Comparison of ENCODE assay signal across 27 mouse cellular contexts in the genomic region with DNA sequence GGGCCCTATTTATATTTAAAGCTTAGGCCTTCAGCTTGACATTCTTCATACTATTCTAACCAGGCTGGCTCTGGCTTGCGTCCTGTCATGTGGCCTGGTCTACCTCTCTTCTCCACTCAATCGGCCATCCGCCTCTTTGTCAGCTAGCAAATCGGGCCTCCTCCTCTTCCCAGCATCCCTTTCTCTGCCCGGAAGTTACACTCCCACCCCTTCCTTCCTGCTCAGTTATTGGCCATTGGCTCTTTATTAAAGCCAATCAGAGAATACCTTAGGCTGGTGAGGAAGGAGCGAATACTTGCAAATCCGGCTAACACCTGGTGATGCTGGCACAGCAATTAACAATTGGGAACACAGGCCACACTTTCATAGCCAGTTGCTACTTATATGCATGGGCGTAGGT. TPM values are rescaled to one million over a fixed set of nuclear protein-coding genes. Genes with fewer than 3 reads are reported as not detected.
A peak's percentile ranks its signal among the peaks of the same experiment; 100 is the strongest.
DNase-seq lines count a peak whose midpoint lies in the region; ATAC-seq lines count a peak whose summit lies in the region.
"Had no signal": no experiment of that assay in that cellular context is flagged by ENCODE, and none has a peak within 500 bp of the region (broad histone marks: within the 10 kb centered on the region; RNA-seq: fewer than 3 reads in every experiment).

No protein-coding gene starts in this region.

- H3K4me2 ChIP-seq in heart, embryonic 15.5 days, result no peak overlapping the region
- H3K4me2 ChIP-seq in neural tube, embryonic 15.5 days, result no peak overlapping the region
- H3K4me2 ChIP-seq: embryonic facial prominence, embryonic 13.5 days; embryonic facial prominence, embryonic 15.5 days; forebrain, embryonic 12.5 days had no signal

- ATAC-seq in heart, embryonic 15.5 days (replicated peaks; ENCODE audit: insufficient number of reproducible peaks, insufficient read depth, low FRiP score, low read depth), result no peak
- ATAC-seq in neural tube, embryonic 15.5 days (ENCODE audit: low FRiP score), result no peak
- ATAC-seq: CD4-positive, CD25-positive, alpha-beta regulatory T cell, adult 4 months; forebrain, embryonic 14.5 days; forebrain, embryonic 16.5 days had no signal

- WGBS in heart, embryonic 15.5 days, result 78% methylated on average over 8 of the region's 8 CpGs
- WGBS in neural tube, embryonic 15.5 days, result 93% methylated on average over 8 of the region's 8 CpGs

- H3K9me3 ChIP-seq in heart, embryonic 15.5 days (replicated peaks), result no peaks in the 10 kb centered on the region
- no peaks in the 10 kb centered on the region for H3K9me3 ChIP-seq in neural tube, embryonic 15.5 days (replicated peaks)
- H3K9me3 ChIP-seq: embryonic facial prominence, embryonic 13.5 days; embryonic facial prominence, embryonic 15.5 days; forebrain, embryonic 10.5 days; forebrain, embryonic 12.5 days had no signal

- H3K4me1 ChIP-seq in heart, embryonic 15.5 days (replicated peaks), result peaks cover 27% of the 10 kb centered on the region
- H3K4me1 ChIP-seq in neural tube, embryonic 15.5 days, result 0 out of 2 replicates have a peak, but pooled peaks cover 4% of the 10 kb centered on the region

- no peak overlapping the region for H3K4me3 ChIP-seq in heart, embryonic 15.5 days
- no peak overlapping the region for H3K4me3 ChIP-seq in neural tube, embryonic 15.5 days (replicated peaks)
- H3K4me3 ChIP-seq: embryonic facial prominence, embryonic 13.5 days; embryonic facial prominence, embryonic 15.5 days; erythroblast, embryonic 14.5 days; forebrain, embryonic 10.5 days; forebrain, embryonic 12.5 days had no signal

- no peak overlapping the region for H3K9ac ChIP-seq in heart, embryonic 15.5 days
- no peak overlapping the region for H3K9ac ChIP-seq in neural tube, embryonic 15.5 days (replicated peaks)
- H3K9ac ChIP-seq: embryonic facial prominence, embryonic 13.5 days; embryonic facial prominence, embryonic 15.5 days; forebrain, embryonic 12.5 days had no signal

- no peaks in the 10 kb centered on the region for H3K27me3 ChIP-seq in heart, embryonic 15.5 days
- H3K27me3 ChIP-seq in neural tube, embryonic 15.5 days (replicated peaks), result no peaks in the 10 kb centered on the region
- H3K27me3 ChIP-seq: embryonic facial prominence, embryonic 13.5 days; embryonic facial prominence, embryonic 15.5 days; forebrain, embryonic 12.5 days had no signal

- no peaks in the 10 kb centered on the region for H3K36me3 ChIP-seq in heart, embryonic 15.5 days
- no peaks in the 10 kb centered on the region for H3K36me3 ChIP-seq in neural tube, embryonic 15.5 days
- H3K36me3 ChIP-seq: embryonic facial prominence, embryonic 13.5 days; embryonic facial prominence, embryonic 15.5 days; forebrain, embryonic 10.5 days; forebrain, embryonic 12.5 days had no signal

- peak; percentile 80 for DNase-seq in heart, adult 11 months
- DNase-seq in heart, postnatal 10 days, result no peak
- DNase-seq in heart, adult 9 months (ENCODE audit: low spot score in 2 of 2), result no peak
- DNase-seq in ES-CJ7 (ENCODE audit: low read depth, low spot score) (peak; percentile 31), ZHBTc4 (ENCODE audit: low read depth, low spot score) (peak; percentile 63)
- no peak for DNase-seq in adrenal gland, adult (ENCODE audit: inconsistent age in 2 of 2, low spot score in 1 of 2)
- DNase-seq: adrenal gland, adult 8-10 months; B cell, adult 2 months; cerebellum, adult 11 months; cerebellum, adult 18-20 months; cerebellum, adult 8-10 months; cerebellum, adult 9-11 months; cerebellum, postnatal 36 days; embryo, embryonic 11 days had no signal

- 0 out of 2 replicates have a peak overlapping the region, but pooled peaks have one; percentile 5 for H3K27ac ChIP-seq in heart, embryonic 15.5 days
- H3K27ac ChIP-seq in neural tube, embryonic 15.5 days (replicated peaks), result no peak overlapping the region
- H3K27ac ChIP-seq: embryonic facial prominence, embryonic 13.5 days; embryonic facial prominence, embryonic 15.5 days; forebrain, embryonic 10.5 days; forebrain, embryonic 12.5 days had no signal

- intact Hi-C loops in heart, postnatal 10 days (cut with DNase I), result no loop called here

RNA-seq across cellular contexts. Expression of a gene that starts 43.5 kb away (rescaled TPM):
- total RNA-seq in heart, postnatal 10 days (2021), result under 1 TPM; 0.17 to 0.96 TPM
- 1.0 and 2.1 TPM in 2 replicates for polyA plus RNA-seq in heart, embryonic 15.5 days (2015; fragmentation: Nextera tagmentation; extraction: Ambion mirVana)
- polyA plus RNA-seq in neural tube, embryonic 15.5 days (2015; fragmentation: Nextera tagmentation; extraction: Ambion mirVana), result 3.9 and 4.9 TPM in 2 replicates
- total RNA-seq: CH12.LX; common myeloid progenitor, adult 5-6 weeks; MEL had no signal
- polyA plus RNA-seq: CD4-positive, CD25-positive, alpha-beta regulatory T cell, adult 4 months; erythroblast, embryonic 14.5 days had no signal

Comparison
In these comparisons a context has a peak if more than half of its experiments do, and no peak if none do; other contexts are left out.
1. DNase-seq: peak in heart, adult 11 months (single experiment), ES-CJ7 (single experiment) and ZHBTc4 (single experiment); none in heart, postnatal 10 days (0 of 2), heart, adult 9 months (0 of 2) and adrenal gland, adult (0 of 2).